Mouse (Mus musculus): Measurements from ENCODE around the gene Syt14.

DNA sequence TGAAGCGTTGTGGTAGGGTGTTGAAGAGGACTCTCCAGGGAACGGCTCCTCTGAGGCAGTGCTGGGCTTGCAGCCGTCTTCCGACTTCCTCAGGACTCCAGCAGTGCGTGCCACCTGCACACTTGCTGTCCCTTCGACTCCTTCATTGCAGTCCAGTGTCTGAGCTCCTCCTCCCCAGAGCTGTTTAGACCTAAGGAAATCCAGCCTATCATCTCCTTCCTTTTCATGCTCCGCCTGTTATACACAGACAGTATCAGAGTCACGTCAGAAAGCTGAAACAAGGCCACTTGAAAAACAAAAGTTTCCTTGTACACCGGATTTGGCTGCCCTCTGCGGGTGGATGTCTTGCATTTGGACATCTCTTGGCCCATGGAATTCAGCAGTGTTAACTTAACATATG lies 138.4 kb downstream of the Syt14 start:
- TF ChIP-seq GATA1 (IDR thresholded peaks at IDR 0.05; ENCODE audit: borderline replicate concordance, low read length): no peak
- TF ChIP-seq FLI1 (IDR thresholded peaks at IDR 0.05; ENCODE audit: low read length): no peak

All from megakaryocyte, embryonic 14.5 days (primary cell).